Mouse (Mus musculus): ENCODE measurements around the gene Ddr1. TPM values are rescaled to one million over a fixed set of nuclear protein-coding genes. Genes with fewer than 3 reads are reported as not detected.

Gene Ddr1
- total RNA-seq (2014; rRNA removed) = 0.55 and 1.4 TPM in 2 replicates
- 0.98 and 1.5 TPM in 2 replicates for polyA plus RNA-seq (2012; rRNA removed)

GRCm38 (mm10) chr17:35704621-35705464, at the start of gene Ddr1:
TSS of gene Ddr1 (minus strand) at chr17:35704621.
- Histone ChIP-seq H3K27ac (replicated peaks; ENCODE audit: insufficient read depth, low read depth, low read length) (no peak within 1 kb of the TSS), H3K36me3 (ENCODE audit: control insufficient read depth, insufficient read depth, low read length) (no peaks in the 10 kb centered on the region), H3K79me2 (ENCODE audit: control insufficient read depth, insufficient read depth, low read length) (no peaks in the 10 kb centered on the region), H3K4me3 (ENCODE audit: insufficient read depth, low read depth, low read length) (no peak within 1 kb of the TSS), H3K4me1 (ENCODE audit: control insufficient read depth, insufficient read depth, low read length) (no peaks in the 10 kb centered on the region; the same call in 1 of the 2 replicates), H3K9ac (ENCODE audit: low read depth, low read length) (no peak within 1 kb of the TSS), H3K27me3 (ENCODE audit: control insufficient read depth, insufficient read depth, low read length) (peaks cover 5% of the 10 kb centered on the region)
- no peak for DNase-seq (ENCODE audit: extremely low read depth, low read depth, low spot score)
- 16% methylated on average over 19 of the region's 19 CpGs for WGBS
- no peak for TF ChIP-seq POLR2A (IDR thresholded peaks at IDR 0.05; ENCODE audit: extremely low read depth, insufficient read depth, low read length)
- TF ChIP-seq CTCF (IDR thresholded peaks at IDR 0.05; ENCODE audit: low read depth, low read length) = no peak

DNA sequence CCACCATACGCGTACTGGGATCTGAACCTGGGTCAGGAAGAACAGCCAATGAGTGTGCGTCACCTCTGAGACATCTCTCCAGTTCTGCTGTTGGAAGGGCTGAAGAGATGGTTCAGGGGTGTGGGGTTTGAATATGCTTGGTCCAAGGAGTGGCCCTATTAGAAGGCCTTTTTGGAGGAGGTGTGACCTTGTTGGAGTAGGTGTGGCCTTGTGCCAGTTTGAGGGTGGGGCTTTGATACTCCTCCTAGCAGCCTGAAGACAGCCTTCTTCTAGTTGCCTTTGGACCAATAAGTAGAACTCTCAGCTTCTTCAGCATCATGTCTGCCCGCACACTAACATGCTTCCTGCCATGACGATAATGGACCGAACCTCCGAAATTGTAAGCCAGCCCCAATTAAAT, 49.2 kb upstream of the Ddr1 start:
- H3K79me2 ChIP-seq (ENCODE audit: control insufficient read depth, insufficient read depth, low read length) = no peaks in the 10 kb centered on the region
- H3K36me3 ChIP-seq (ENCODE audit: control insufficient read depth, insufficient read depth, low read length) = no peaks in the 10 kb centered on the region
- no peak overlapping the region for H3K9ac ChIP-seq (ENCODE audit: low read depth, low read length)
- TF ChIP-seq CTCF (IDR thresholded peaks at IDR 0.05; ENCODE audit: low read depth, low read length) = no peak
- TF ChIP-seq POLR2A (IDR thresholded peaks at IDR 0.05; ENCODE audit: extremely low read depth, insufficient read depth, low read length) = no peak
- WGBS = over 99% methylated on average over 7 of the region's 7 CpGs
- DNase-seq (ENCODE audit: extremely low read depth, low read depth, low spot score) = no peak
- no peaks in the 10 kb centered on the region; the same call in 1 of the 2 replicates for H3K4me1 ChIP-seq (ENCODE audit: control insufficient read depth, insufficient read depth, low read length)
- no peak overlapping the region for H3K27ac ChIP-seq (replicated peaks; ENCODE audit: insufficient read depth, low read depth, low read length)
- H3K4me3 ChIP-seq (ENCODE audit: insufficient read depth, low read depth, low read length) = no peak overlapping the region
- H3K27me3 ChIP-seq (ENCODE audit: control insufficient read depth, insufficient read depth, low read length) = no peaks in the 10 kb centered on the region

DNA sequence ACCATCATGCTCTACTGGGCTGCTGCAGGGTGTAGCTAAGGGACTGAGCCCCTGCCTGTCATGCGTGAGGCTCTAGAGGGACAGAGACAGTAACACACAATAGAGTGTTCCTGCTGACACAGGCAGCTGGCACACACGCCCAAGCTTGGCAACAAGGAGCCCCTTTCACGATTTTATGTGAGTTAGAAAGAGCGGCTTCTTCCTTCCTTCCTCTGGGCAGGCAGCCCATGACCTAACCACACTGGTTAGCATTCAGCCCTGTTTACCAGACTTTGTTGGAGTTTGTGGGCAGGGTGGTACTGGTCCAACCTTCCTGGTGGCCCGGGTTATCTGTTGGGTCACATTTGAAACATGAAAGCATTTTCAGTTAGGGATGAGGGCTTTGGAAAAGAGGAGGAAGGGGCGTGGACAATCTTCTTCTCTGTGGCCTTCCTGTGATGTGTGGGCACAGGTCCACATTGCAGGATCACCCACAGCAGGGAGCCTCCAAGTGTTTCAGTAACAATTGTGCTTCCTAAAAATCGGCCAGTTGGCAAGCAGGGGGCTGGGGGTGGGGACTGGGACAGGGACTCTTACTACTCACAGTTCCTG, 47.9 kb upstream of the Ddr1 start:
- DNase-seq (ENCODE audit: extremely low read depth, low read depth, low spot score) = no peak

GRCm38 (mm10) chr17:35749685-35750084, 45.3 kb upstream of the Ddr1 start:
- WGBS = 75% methylated on average over 10 of the region's 10 CpGs
- H3K27ac ChIP-seq (replicated peaks; ENCODE audit: insufficient read depth, low read depth, low read length) = no peak overlapping the region

More for the DNA sequence above, 47.9 kb upstream of the Ddr1 start:
- no peak overlapping the region for H3K9ac ChIP-seq (ENCODE audit: low read depth, low read length)
- TF ChIP-seq CTCF (IDR thresholded peaks at IDR 0.05; ENCODE audit: low read depth, low read length) (no peak), POLR2A (IDR thresholded peaks at IDR 0.05; ENCODE audit: extremely low read depth, insufficient read depth, low read length) (no peak)
- no peaks in the 10 kb centered on the region for H3K36me3 ChIP-seq (ENCODE audit: control insufficient read depth, insufficient read depth, low read length)
- no peaks in the 10 kb centered on the region for H3K27me3 ChIP-seq (ENCODE audit: control insufficient read depth, insufficient read depth, low read length)
- no peaks in the 10 kb centered on the region; the same call in 1 of the 2 replicates for H3K4me1 ChIP-seq (ENCODE audit: control insufficient read depth, insufficient read depth, low read length)
- 50% methylated on average over 7 of the region's 7 CpGs for WGBS
- H3K79me2 ChIP-seq (ENCODE audit: control insufficient read depth, insufficient read depth, low read length) = no peaks in the 10 kb centered on the region
- H3K4me3 ChIP-seq (ENCODE audit: insufficient read depth, low read depth, low read length) = no peak overlapping the region
- no peak overlapping the region for H3K27ac ChIP-seq (replicated peaks; ENCODE audit: insufficient read depth, low read depth, low read length)

GRCm38 (mm10) chr17:35744361-35744760, 39.9 kb upstream of the Ddr1 start:
- DNase-seq (ENCODE audit: extremely low read depth, low read depth, low spot score) = no peak
- WGBS = 93% methylated on average over 2 of the region's 2 CpGs
- H3K79me2 ChIP-seq (ENCODE audit: control insufficient read depth, insufficient read depth, low read length) = no peaks in the 10 kb centered on the region
- no peaks in the 10 kb centered on the region for H3K36me3 ChIP-seq (ENCODE audit: control insufficient read depth, insufficient read depth, low read length)
- no peaks in the 10 kb centered on the region for H3K4me1 ChIP-seq (ENCODE audit: control insufficient read depth, insufficient read depth, low read length)
- TF ChIP-seq CTCF (IDR thresholded peaks at IDR 0.05; ENCODE audit: low read depth, low read length) = no peak
- no peak for TF ChIP-seq POLR2A (IDR thresholded peaks at IDR 0.05; ENCODE audit: extremely low read depth, insufficient read depth, low read length)
- no peak overlapping the region for H3K4me3 ChIP-seq (ENCODE audit: insufficient read depth, low read depth, low read length)
- no peaks in the 10 kb centered on the region for H3K27me3 ChIP-seq (ENCODE audit: control insufficient read depth, insufficient read depth, low read length)
- no peak overlapping the region for H3K27ac ChIP-seq (replicated peaks; ENCODE audit: insufficient read depth, low read depth, low read length)
- H3K9ac ChIP-seq (ENCODE audit: low read depth, low read length) = no peak overlapping the region

More at GRCm38 (mm10) chr17:35749685-35750084, 45.3 kb upstream of the Ddr1 start:
- no peaks in the 10 kb centered on the region for H3K79me2 ChIP-seq (ENCODE audit: control insufficient read depth, insufficient read depth, low read length)
- no peak for DNase-seq (ENCODE audit: extremely low read depth, low read depth, low spot score)
- no peaks in the 10 kb centered on the region; the same call in 1 of the 2 replicates for H3K4me1 ChIP-seq (ENCODE audit: control insufficient read depth, insufficient read depth, low read length)
- H3K36me3 ChIP-seq (ENCODE audit: control insufficient read depth, insufficient read depth, low read length) = no peaks in the 10 kb centered on the region
- TF ChIP-seq CTCF (IDR thresholded peaks at IDR 0.05; ENCODE audit: low read depth, low read length) = no peak
- no peak for TF ChIP-seq POLR2A (IDR thresholded peaks at IDR 0.05; ENCODE audit: extremely low read depth, insufficient read depth, low read length)
- H3K4me3 ChIP-seq (ENCODE audit: insufficient read depth, low read depth, low read length) = no peak overlapping the region
- H3K9ac ChIP-seq (ENCODE audit: low read depth, low read length) = no peak overlapping the region
- no peaks in the 10 kb centered on the region for H3K27me3 ChIP-seq (ENCODE audit: control insufficient read depth, insufficient read depth, low read length)
